Mouse (Mus musculus) layer of hippocampus, adult 6 months (tissue): ENCODE data around the gene Gm4027. TPM values are rescaled to one million over a fixed set of nuclear protein-coding genes. Genes with fewer than 3 reads are reported as not detected.

Experiments
- long read RNA-seq, 2 experiments: library from polyadenylated mRNA; unstranded; transcript quantifications; one replicate each; pipeline ENCODE4 v2.0.0; 2019 to 2020
- polyA plus RNA-seq: library from polyadenylated mRNA; unstranded; fragments of <200 nt; fragmentation: Nextera tagmentation; gene quantifications from 2 replicates; pipeline ENCODE4 v1.2.3, GENCODE M21; 2021

The Gm4027 gene
- not detected in 2 replicates for polyA plus RNA-seq
- long read RNA-seq, experiment 1: 0 reads
- long read RNA-seq, experiment 2: 0 reads

DNA sequence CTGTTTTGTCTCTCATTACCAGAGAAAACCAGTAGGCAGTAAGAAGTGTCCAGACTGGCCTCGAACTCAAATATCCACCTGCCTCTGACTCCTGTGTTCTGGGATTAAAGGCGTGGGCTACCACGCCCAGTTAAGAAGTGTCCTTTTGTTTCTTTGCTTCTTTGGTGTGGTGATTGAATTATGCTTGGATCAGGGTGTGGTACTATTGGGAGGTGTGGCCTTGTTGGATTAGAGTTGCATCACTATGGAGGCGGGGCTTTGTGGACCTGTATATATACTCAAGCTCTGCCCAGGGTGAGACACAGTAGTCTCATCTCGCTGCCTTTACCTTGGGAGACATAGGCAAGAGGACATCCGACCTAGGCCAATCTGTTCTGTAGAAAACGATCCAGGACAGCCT is at the start of gene Gm4027:
TSS of gene Gm4027 (plus strand) at position 301 of the 400 bp plus-strand sequence.

DNA sequence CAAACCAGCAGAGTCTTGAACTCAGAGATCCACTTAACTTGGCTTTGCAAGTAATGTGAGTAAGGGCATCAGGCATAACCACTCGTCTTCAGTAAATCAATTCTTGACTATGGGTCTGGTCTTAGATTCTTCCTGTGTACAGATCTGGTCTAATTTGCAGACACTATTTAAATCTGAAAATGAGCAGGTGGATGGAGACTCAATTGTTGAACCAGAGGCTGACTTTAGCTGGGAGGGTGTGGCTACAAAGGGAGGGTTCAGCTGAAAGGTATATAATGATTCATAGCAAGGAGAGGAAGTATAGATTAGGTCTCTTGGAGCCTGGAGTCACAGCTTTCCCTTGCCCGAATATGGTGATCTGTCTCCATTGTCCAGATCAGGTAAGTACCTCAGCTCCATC is 16.3 kb upstream of the Gm4027 start, which contains the start of gene Oog1:
TSS of gene Oog1 (plus strand) at position 301 of the 400 bp plus-strand sequence.

DNA sequence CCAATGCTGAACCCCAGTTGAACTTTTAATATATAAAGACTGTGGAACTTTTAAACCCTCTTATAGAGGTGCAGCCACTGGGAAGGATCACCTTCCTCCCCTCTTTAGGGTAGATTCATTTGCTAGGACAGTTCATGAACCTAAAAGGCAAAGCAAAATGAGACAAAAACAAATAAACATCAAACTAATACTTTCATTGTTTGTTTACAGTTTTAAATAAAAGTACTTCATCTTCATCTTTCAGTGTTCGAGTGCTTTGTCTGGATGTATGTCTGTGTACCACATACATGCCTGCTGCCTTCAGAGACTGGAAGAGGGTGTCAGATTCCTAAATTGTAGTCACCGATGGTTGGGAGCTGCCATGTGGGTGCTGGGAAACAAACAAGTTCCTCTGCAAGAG is 25.9 kb downstream of the Gm4027 start, which contains the start of gene Gm16381:
TSS of gene Gm16381 (minus strand) at position 101 of the 400 bp plus-strand sequence.

Other genes with a start within 250 kb of the Gm4027 start
- gene Sptlc2, start 230.5 kb upstream of the Gm4027 start, polyA plus RNA-seq: 23.9 and 26.2 TPM in 2 replicates
- gene Slirp, start 175.0 kb upstream of the Gm4027 start, polyA plus RNA-seq: 356 and 416 TPM in 2 replicates
- gene Alkbh1, start 174.9 kb upstream of the Gm4027 start, polyA plus RNA-seq: 8.1 and 8.2 TPM in 2 replicates
- gene Snw1, start 146.6 kb upstream of the Gm4027 start, polyA plus RNA-seq: 47.9 and 57.2 TPM in 2 replicates
- gene Gm5788, start 124.1 kb upstream of the Gm4027 start, polyA plus RNA-seq: not detected in 2 replicates
- gene Gm8300, start 104.6 kb upstream of the Gm4027 start, polyA plus RNA-seq: not detected in 2 replicates
- not detected in 2 replicates for gene Oog1, start 16.2 kb upstream of the Gm4027 start, polyA plus RNA-seq
- not detected in 2 replicates for gene Gm16381, start 25.8 kb downstream of the Gm4027 start, polyA plus RNA-seq
- gene Gm21319, start 156.9 kb downstream of the Gm4027 start, polyA plus RNA-seq: not detected in 2 replicates
- not detected in 2 replicates for gene Gm21936, start 176.6 kb downstream of the Gm4027 start, polyA plus RNA-seq
- gene BB287469, start 197.7 kb downstream of the Gm4027 start, polyA plus RNA-seq: not detected in 2 replicates
- not detected in 2 replicates for gene Gm2001, start 223.5 kb downstream of the Gm4027 start, polyA plus RNA-seq